Mouse (Mus musculus): ENCODE measurements around the gene Mylk4. TPM values are rescaled to one million over a fixed set of nuclear protein-coding genes. Genes with fewer than 3 reads are reported as not detected.

The Mylk4 gene
- polyA plus RNA-seq (2012; rRNA removed) = 0.12 and 0.66 TPM in 2 replicates

- DNase-seq = no peak
- 83% methylated on average over 8 of the region's 8 CpGs for whole genome bisulfite sequencing
- Histone ChIP-seq H3K4me1 (ENCODE audit: control insufficient read depth, insufficient read depth, low read length) (no peaks in the 10 kb centered on the region), H3K27me3 (replicated peaks; ENCODE audit: control insufficient read depth, insufficient read depth, low read length) (no peaks in the 10 kb centered on the region), H3K4me3 (ENCODE audit: insufficient read depth, low read depth, low read length) (no peak within 1 kb of the TSS), H3K27ac (ENCODE audit: insufficient read depth, low read depth, low read length) (no peak within 1 kb of the TSS), H3K36me3 (ENCODE audit: control insufficient read depth, insufficient read depth, low read length) (no peaks in the 10 kb centered on the region)
- TF ChIP-seq CTCF (conservative IDR thresholded peaks at IDR 0.05; ENCODE audit: insufficient read depth, insufficient read length, low read depth, low read length) (no peak), POLR2A (IDR thresholded peaks at IDR 0.05; ENCODE audit: low read depth, low read length) (no peak)
Observed at GRCm38 (mm10) chr13:32783816-32784215, at the start of gene Mylk4. Gene Mylk4 (minus strand): TSS chr13:32783954.

GRCm38 (mm10) chr13:32833237-32833636 is 49.5 kb upstream of the Mylk4 start:
- H3K27me3 ChIP-seq (replicated peaks; ENCODE audit: control insufficient read depth, insufficient read depth, low read length) = no peaks in the 10 kb centered on the region
- TF ChIP-seq CTCF (conservative IDR thresholded peaks at IDR 0.05; ENCODE audit: insufficient read depth, insufficient read length, low read depth, low read length) = no peak
- TF ChIP-seq POLR2A (IDR thresholded peaks at IDR 0.05; ENCODE audit: low read depth, low read length) = no peak
- 74% methylated on average over 6 of the region's 6 CpGs for WGBS
- H3K4me1 ChIP-seq (ENCODE audit: control insufficient read depth, insufficient read depth, low read length) = no peaks in the 10 kb centered on the region
- no peak overlapping the region for H3K27ac ChIP-seq (ENCODE audit: insufficient read depth, low read depth, low read length)
- no peak overlapping the region for H3K4me3 ChIP-seq (ENCODE audit: insufficient read depth, low read depth, low read length)
- no peaks in the 10 kb centered on the region for H3K36me3 ChIP-seq (ENCODE audit: control insufficient read depth, insufficient read depth, low read length)
- DNase-seq = no peak

DNA sequence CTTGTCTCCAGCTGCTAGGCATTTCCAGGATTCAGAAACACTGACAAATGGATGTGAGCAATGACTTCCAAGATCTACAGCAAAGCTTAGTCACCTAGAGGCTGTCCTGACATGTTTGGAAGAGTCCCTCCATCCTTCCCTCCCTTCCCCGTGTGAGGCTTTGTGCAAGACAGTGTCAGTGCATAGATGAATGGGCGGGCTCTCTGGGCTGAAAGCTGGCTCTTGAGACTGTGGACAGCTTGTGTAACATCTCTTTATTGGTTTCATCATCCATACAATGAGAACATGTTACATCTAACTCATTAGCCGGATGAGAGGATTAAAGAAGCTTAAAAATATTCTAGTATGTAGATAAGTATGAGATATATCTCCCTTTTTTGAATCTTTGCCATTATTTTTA is 49.0 kb upstream of the Mylk4 start:
- Histone ChIP-seq H3K36me3 (ENCODE audit: control insufficient read depth, insufficient read depth, low read length) (no peaks in the 10 kb centered on the region), H3K4me3 (ENCODE audit: insufficient read depth, low read depth, low read length) (no peak overlapping the region), H3K27ac (ENCODE audit: insufficient read depth, low read depth, low read length) (no peak overlapping the region), H3K4me1 (ENCODE audit: control insufficient read depth, insufficient read depth, low read length) (no peaks in the 10 kb centered on the region), H3K27me3 (replicated peaks; ENCODE audit: control insufficient read depth, insufficient read depth, low read length) (no peaks in the 10 kb centered on the region)
- TF ChIP-seq CTCF (conservative IDR thresholded peaks at IDR 0.05; ENCODE audit: insufficient read depth, insufficient read length, low read depth, low read length) (no peak), POLR2A (IDR thresholded peaks at IDR 0.05; ENCODE audit: low read depth, low read length) (no peak)
- WGBS = 84% methylated on average over 3 of the region's 3 CpGs
- no peak for DNase-seq

DNA sequence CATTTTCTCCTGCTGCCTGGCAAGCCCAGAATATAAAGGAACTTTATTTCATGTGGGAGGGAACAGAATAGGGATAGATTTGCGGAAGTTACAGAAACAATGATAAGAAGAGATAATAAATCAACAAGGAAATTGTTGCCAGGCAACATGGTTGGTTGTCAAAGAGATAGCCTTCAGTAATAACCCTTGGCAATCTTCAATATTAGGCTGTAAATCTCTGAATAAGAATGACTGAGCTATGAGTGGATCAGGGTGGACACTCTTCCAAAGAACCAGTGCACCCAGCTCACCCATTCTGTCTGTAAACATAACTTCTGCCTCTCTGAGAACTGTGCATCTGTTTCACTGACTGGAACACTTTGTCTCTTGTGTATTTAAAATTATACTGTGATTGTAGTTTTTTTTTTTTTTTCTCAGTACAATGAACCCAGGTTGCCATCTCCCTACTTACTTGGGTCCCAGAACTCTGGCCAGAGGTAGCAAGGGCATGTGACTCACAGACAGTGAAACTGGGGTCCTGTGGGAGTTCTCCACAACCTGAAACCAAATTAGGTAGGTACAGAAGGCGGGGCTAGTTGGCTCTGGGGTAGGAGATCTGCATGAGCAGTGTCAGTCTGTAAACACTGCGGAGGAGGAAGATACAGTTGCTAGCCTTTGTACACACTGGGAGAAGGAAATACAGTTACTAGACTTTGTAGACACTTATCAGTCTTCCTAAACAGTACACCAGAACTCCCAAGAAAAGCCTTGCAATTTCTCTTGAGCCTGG is 47.9 kb upstream of the Mylk4 start:
- Histone ChIP-seq H3K4me3 (ENCODE audit: insufficient read depth, low read depth, low read length) (no peak overlapping the region), H3K36me3 (ENCODE audit: control insufficient read depth, insufficient read depth, low read length) (no peaks in the 10 kb centered on the region), H3K27ac (ENCODE audit: insufficient read depth, low read depth, low read length) (no peak overlapping the region), H3K27me3 (replicated peaks; ENCODE audit: control insufficient read depth, insufficient read depth, low read length) (no peaks in the 10 kb centered on the region), H3K4me1 (ENCODE audit: control insufficient read depth, insufficient read depth, low read length) (no peaks in the 10 kb centered on the region)
- no peak for DNase-seq
- TF ChIP-seq CTCF (conservative IDR thresholded peaks at IDR 0.05; ENCODE audit: insufficient read depth, insufficient read length, low read depth, low read length) = no peak
- no peak for TF ChIP-seq POLR2A (IDR thresholded peaks at IDR 0.05; ENCODE audit: low read depth, low read length)
- 73% methylated on average over 3 of the region's 3 CpGs for WGBS

GRCm38 (mm10) chr13:32828886-32829285 is 45.1 kb upstream of the Mylk4 start:
- no peak for DNase-seq
- Histone ChIP-seq H3K4me3 (ENCODE audit: insufficient read depth, low read depth, low read length) (no peak overlapping the region), H3K27ac (ENCODE audit: insufficient read depth, low read depth, low read length) (no peak overlapping the region), H3K36me3 (ENCODE audit: control insufficient read depth, insufficient read depth, low read length) (no peaks in the 10 kb centered on the region), H3K4me1 (ENCODE audit: control insufficient read depth, insufficient read depth, low read length) (no peaks in the 10 kb centered on the region), H3K27me3 (replicated peaks; ENCODE audit: control insufficient read depth, insufficient read depth, low read length) (no peaks in the 10 kb centered on the region)
- WGBS = 64% methylated on average over 4 of the region's 4 CpGs
- no peak for TF ChIP-seq CTCF (conservative IDR thresholded peaks at IDR 0.05; ENCODE audit: insufficient read depth, insufficient read length, low read depth, low read length)
- no peak for TF ChIP-seq POLR2A (IDR thresholded peaks at IDR 0.05; ENCODE audit: low read depth, low read length)

DNA sequence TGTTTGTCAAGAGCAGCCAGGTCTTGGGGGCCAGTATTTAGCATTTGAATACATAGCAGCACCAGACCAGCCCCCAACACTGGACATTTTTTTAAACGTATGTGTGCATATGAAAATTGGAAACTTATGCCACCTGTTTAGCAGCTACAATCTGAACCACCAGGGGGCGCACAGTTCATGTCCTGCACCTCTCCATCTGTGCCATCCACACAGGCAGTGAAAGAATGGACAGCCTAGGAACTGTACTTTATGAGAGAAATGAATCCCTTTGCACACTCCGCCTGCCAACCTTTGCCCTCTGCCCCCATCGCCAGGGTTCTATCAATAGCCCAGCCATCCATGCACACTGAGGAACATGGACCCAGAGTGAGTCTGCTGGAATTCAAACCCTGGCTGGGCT is 44.2 kb upstream of the Mylk4 start:
- Histone ChIP-seq H3K4me3 (ENCODE audit: insufficient read depth, low read depth, low read length) (no peak overlapping the region), H3K36me3 (ENCODE audit: control insufficient read depth, insufficient read depth, low read length) (no peaks in the 10 kb centered on the region), H3K27ac (ENCODE audit: insufficient read depth, low read depth, low read length) (no peak overlapping the region), H3K4me1 (ENCODE audit: control insufficient read depth, insufficient read depth, low read length) (no peaks in the 10 kb centered on the region), H3K27me3 (replicated peaks; ENCODE audit: control insufficient read depth, insufficient read depth, low read length) (no peaks in the 10 kb centered on the region)
- TF ChIP-seq CTCF (conservative IDR thresholded peaks at IDR 0.05; ENCODE audit: insufficient read depth, insufficient read length, low read depth, low read length) (peak; percentile 75), POLR2A (IDR thresholded peaks at IDR 0.05; ENCODE audit: low read depth, low read length) (no peak)
- 56% methylated on average over 4 of the region's 4 CpGs for WGBS
- peak; percentile 53 for DNase-seq

GRCm38 (mm10) chr13:32827111-32827822 is 43.5 kb upstream of the Mylk4 start:
- 75% methylated on average over 3 of the region's 3 CpGs for WGBS
- no peak overlapping the region for H3K27ac ChIP-seq (ENCODE audit: insufficient read depth, low read depth, low read length)
- no peaks in the 10 kb centered on the region for H3K36me3 ChIP-seq (ENCODE audit: control insufficient read depth, insufficient read depth, low read length)
- no peak for DNase-seq
- no peak overlapping the region for H3K4me3 ChIP-seq (ENCODE audit: insufficient read depth, low read depth, low read length)
- TF ChIP-seq CTCF (conservative IDR thresholded peaks at IDR 0.05; ENCODE audit: insufficient read depth, insufficient read length, low read depth, low read length) (peak; percentile 48), POLR2A (IDR thresholded peaks at IDR 0.05; ENCODE audit: low read depth, low read length) (no peak)
- H3K27me3 ChIP-seq (replicated peaks; ENCODE audit: control insufficient read depth, insufficient read depth, low read length) = no peaks in the 10 kb centered on the region
- H3K4me1 ChIP-seq (ENCODE audit: control insufficient read depth, insufficient read depth, low read length) = no peaks in the 10 kb centered on the region

Data from kidney, adult 2 months (tissue).